Mouse (Mus musculus): ENCODE measurements at regions not wholly inside any gene's neighbourhood (a gene's known extent, or its start where the extent isn't known, plus 50 kb on each side); places are given as distances from the start of the nearest gene placed in this dataset.

GRCm38 (mm10) chr12:69502706-69503070 is 80.1 kb downstream of the Vcpkmt start:
- no peak for TF ChIP-seq CTCF (IDR thresholded peaks at IDR 0.05; ENCODE audit: low read depth, low read length)
- no peak for TF ChIP-seq POLR2A (IDR thresholded peaks at IDR 0.05; ENCODE audit: borderline replicate concordance, low read depth, low read length)

Data from bone marrow macrophage, adult 2 months (primary cell).